Mouse (Mus musculus) ES-Bruce4 (cell line): Measurements from ENCODE around the gene Fbxo21.

Source experiments
- CTCF ChIP-seq: IDR thresholded peaks from one replicate; pipeline ENCODE4 v1.8.1; 2011; ENCODE audit warnings: low read depth, low read length
- EP300 ChIP-seq: IDR thresholded peaks from 2 replicates; pipeline ENCODE4 v1.6.1; 2011; ENCODE audit warnings: low read depth, low read length; ENCODE audit not compliant: insufficient read depth

GRCm38 (mm10) chr5:117981943-117982342 is 5.4 kb downstream of the Fbxo21 start:
- TF ChIP-seq CTCF (no peak), EP300 (no peak)
